Mouse (Mus musculus): ENCODE results near the gene Mrpl34. TPM values are rescaled to one million over a fixed set of nuclear protein-coding genes. Genes with fewer than 3 reads are reported as not detected.

Mrpl34 gene
- polyA plus RNA-seq, 1 experiment from 2014 or later, result 222 TPM

GRCm38 (mm10) chr8:71483932-71484331, 19.2 kb downstream of the Mrpl34 start:
- Histone ChIP-seq H3K27me3 (0 out of 2 replicates have a peak, but pooled peaks cover 7% of the 10 kb centered on the region), H3K27ac (no peak overlapping the region), H3K9me3 (no peaks in the 10 kb centered on the region), H3K4me2 (no peak overlapping the region), H3K9ac (peak overlapping the region; percentile 99; the same call in 1 of the 2 replicates), H3K36me3 (peaks cover 59% of the 10 kb centered on the region), H3K4me3 (peak overlapping the region; percentile 9; the same call in 1 of the 2 replicates), H3K4me1 (replicated peaks) (peaks cover 67% of the 10 kb centered on the region)
- 49% methylated on average over 8 of the region's 8 CpGs for WGBS
- ATAC-seq (ENCODE audit: low FRiP score), result no peak

GRCm38 (mm10) chr8:71484736-71485135, 20.0 kb downstream of the Mrpl34 start:
- ATAC-seq (ENCODE audit: low FRiP score), result no peak
- H3K36me3 ChIP-seq, result peaks cover 51% of the 10 kb centered on the region
- H3K27me3 ChIP-seq, result 0 out of 2 replicates have a peak, but pooled peaks cover 7% of the 10 kb centered on the region
- peaks cover 75% of the 10 kb centered on the region for H3K4me1 ChIP-seq (replicated peaks)
- H3K4me2 ChIP-seq, result peak overlapping the region; percentile 73
- H3K9ac ChIP-seq, result peak overlapping the region; percentile 99
- H3K4me3 ChIP-seq, result peak overlapping the region; percentile 88
- no peaks in the 10 kb centered on the region for H3K9me3 ChIP-seq
- WGBS, result 96% methylated on average over 19 of the region's 19 CpGs
- H3K27ac ChIP-seq, result no peak overlapping the region

- Histone ChIP-seq H3K4me2 (peak within 1 kb of the TSS; percentile 73), H3K4me1 (replicated peaks) (peaks cover 81% of the 10 kb centered on the region), H3K9me3 (no peaks in the 10 kb centered on the region), H3K9ac (peak within 1 kb of the TSS; percentile 99), H3K27me3 (0 out of 2 replicates have a peak, but pooled peaks cover 5% of the 10 kb centered on the region), H3K36me3 (peaks cover 50% of the 10 kb centered on the region), H3K4me3 (peak within 1 kb of the TSS; percentile 88), H3K27ac (peak within 1 kb of the TSS; percentile 89)
- WGBS, result 6% methylated on average over 56 of the region's 58 CpGs
- peak; percentile 81 for ATAC-seq (ENCODE audit: low FRiP score)
These were observed 20.7 kb downstream of the Mrpl34 start, which contains the start of gene Ano8 for GRCm38 (mm10) chr8:71485142-71486135. Gene Ano8, minus strand, starts transcription at chr8:71485963.

- H3K36me3 ChIP-seq, result peaks cover 50% of the 10 kb centered on the region
- H3K4me1 ChIP-seq (replicated peaks), result peaks cover 74% of the 10 kb centered on the region
- H3K9me3 ChIP-seq, result no peaks in the 10 kb centered on the region
- H3K4me2 ChIP-seq, result peak overlapping the region; percentile 73
- H3K27me3 ChIP-seq, result 0 out of 2 replicates have a peak, but pooled peaks cover 3% of the 10 kb centered on the region
- H3K9ac ChIP-seq, result peak overlapping the region; percentile 40; the same call in 1 of the 2 replicates
- ATAC-seq (ENCODE audit: low FRiP score), result no peak
- peak overlapping the region; percentile 88 for H3K4me3 ChIP-seq
- peak overlapping the region; percentile 89 for H3K27ac ChIP-seq
- 25% methylated on average over 7 of the region's 7 CpGs for WGBS
These were observed 21.4 kb downstream of the Mrpl34 start for GRCm38 (mm10) chr8:71486136-71486529.

DNA sequence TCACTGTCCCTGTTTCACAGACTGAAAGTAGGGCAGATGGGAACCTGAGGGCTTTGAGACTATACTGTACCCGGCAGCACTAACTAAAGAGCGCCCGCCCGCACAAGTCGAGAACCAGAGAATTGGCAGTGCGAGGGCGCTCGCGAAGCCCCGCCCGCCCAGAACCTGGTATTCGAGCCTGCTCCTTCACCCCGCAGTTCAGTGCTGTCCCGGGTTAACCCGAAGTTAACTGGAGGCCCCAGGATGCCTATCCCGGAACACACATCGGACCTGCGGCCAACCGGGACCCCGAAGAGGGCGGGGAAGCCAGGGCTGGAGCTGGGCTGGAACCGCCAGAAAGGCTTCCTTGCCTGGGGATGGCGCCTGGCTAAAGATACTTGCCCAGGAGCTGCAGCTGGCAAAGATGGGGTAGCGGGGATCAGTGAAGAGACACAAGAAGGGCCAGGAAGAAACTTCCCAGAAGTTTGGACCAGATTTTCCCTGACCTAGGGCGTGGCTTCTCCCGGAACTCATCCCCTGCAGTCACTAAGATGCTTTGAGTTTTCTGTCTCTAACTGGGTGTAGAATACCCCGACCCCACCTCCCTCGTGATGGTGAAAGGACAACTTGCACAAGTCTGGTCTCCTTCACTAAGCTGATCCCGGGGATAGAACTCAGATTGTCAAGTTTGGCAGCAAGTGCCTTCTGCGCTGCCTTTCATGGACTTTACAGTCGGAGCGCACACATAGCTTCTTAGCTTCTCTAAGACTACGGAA, 23.1 kb downstream of the Mrpl34 start, which contains the start of gene Gtpbp3:
TSS of gene Gtpbp3 (plus strand) at position 413 of the 755 bp plus-strand sequence.
- Histone ChIP-seq H3K9me3 (no peaks in the 10 kb centered on the region), H3K4me3 (peak within 1 kb of the TSS; percentile 82), H3K27ac (peak within 1 kb of the TSS; percentile 58), H3K4me2 (peak within 1 kb of the TSS; percentile 100), H3K36me3 (peaks cover 48% of the 10 kb centered on the region), H3K4me1 (replicated peaks) (peaks cover 58% of the 10 kb centered on the region), H3K27me3 (no peaks in the 10 kb centered on the region), H3K9ac (peak within 1 kb of the TSS; percentile 83)
- under 1% methylated on average over 33 of the region's 33 CpGs for WGBS
- ATAC-seq (ENCODE audit: low FRiP score), result peak; percentile 9; the same call in 1 of the 2 replicates

DNA sequence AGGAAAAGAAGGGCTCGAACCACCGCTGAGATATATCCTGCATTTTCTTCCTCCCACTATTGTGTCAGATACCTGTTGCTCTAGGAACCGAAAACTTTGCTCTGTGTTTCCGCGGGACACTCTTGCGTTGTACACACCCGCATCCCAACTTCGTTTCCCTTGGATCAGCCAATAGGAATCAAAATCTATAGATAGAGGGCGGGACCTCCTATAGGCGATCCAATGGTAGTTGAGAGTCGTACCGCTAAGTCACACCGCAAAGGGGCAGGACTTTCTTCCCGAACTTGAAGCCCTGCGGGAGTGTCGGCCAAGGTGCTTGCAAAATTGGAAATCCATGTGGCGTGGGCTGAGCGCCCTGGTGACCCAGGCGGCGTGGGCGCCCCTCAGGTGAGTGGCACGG, 23.7 kb downstream of the Mrpl34 start:
- Histone ChIP-seq H3K4me3 (peak overlapping the region; percentile 82), H3K36me3 (peaks cover 47% of the 10 kb centered on the region), H3K9ac (peak overlapping the region; percentile 83), H3K27me3 (no peaks in the 10 kb centered on the region), H3K4me2 (peak overlapping the region; percentile 100), H3K4me1 (replicated peaks) (peaks cover 52% of the 10 kb centered on the region), H3K27ac (peak overlapping the region; percentile 58; the same call in 1 of the 2 replicates), H3K9me3 (no peaks in the 10 kb centered on the region)
- WGBS, result under 1% methylated on average over 22 of the region's 22 CpGs
- ATAC-seq (ENCODE audit: low FRiP score), result peak; percentile 74

DNA sequence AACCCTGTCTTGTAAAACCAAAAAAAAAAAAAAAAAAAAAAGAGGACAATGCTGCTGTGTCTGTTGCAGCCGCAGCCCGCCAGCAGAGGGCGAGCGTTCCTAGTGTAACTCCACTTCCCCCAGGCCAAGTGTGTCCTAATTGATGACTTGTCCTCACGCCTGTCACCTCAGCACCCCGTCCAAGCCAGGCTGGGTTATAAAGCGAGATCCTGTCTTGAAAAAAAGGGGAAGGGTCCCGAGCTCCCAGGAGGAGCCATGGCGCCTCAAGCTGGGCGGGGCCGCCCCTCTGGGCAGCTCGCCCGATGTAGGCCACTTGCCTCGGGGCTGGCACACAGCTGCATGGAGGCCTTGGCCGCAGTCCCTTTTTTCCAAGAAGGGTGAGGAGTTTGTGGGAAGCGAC, 30.3 kb downstream of the Mrpl34 start:
- Histone ChIP-seq H3K4me1 (replicated peaks) (peaks cover 32% of the 10 kb centered on the region), H3K4me2 (no peak overlapping the region), H3K27ac (0 out of 2 replicates have a peak overlapping the region, but pooled peaks have one; percentile 13), H3K9me3 (no peaks in the 10 kb centered on the region), H3K9ac (no peak overlapping the region), H3K4me3 (no peak overlapping the region), H3K36me3 (peaks cover 38% of the 10 kb centered on the region), H3K27me3 (peaks cover 3% of the 10 kb centered on the region; the same call in 1 of the 2 replicates)
- 18% methylated on average over 16 of the region's 16 CpGs for WGBS
- ATAC-seq (ENCODE audit: low FRiP score), result peak; percentile 58

GRCm38 (mm10) chr8:71495811-71496210, 31.1 kb downstream of the Mrpl34 start:
- WGBS, result 97% methylated on average over 5 of the region's 5 CpGs
- no peak overlapping the region for H3K4me2 ChIP-seq

DNA sequence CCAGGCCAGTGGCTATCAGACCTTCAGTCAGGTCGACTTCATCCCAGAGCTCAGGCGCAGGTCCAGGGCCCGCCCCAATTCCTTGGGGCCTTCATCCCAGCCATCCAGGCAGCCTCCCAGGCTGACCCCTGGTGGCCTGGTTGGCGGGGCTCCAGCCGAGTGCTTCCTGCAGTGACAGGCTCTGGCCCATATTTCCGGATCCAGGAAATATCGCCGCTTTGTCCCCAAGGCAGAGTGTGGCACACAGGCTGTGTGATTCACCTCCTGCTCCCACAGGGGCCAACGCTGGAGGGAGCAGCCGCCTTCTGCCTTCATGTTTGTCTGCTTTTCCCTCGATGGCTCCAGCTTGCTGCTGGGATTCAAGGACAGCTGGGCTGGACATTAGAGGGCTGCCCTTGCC, 31.7 kb downstream of the Mrpl34 start:
- Histone ChIP-seq H3K36me3 (peaks cover 23% of the 10 kb centered on the region), H3K27ac (peak overlapping the region; percentile 18; the same call in 1 of the 2 replicates), H3K9ac (peak overlapping the region; percentile 9; the same call in 1 of the 2 replicates), H3K9me3 (no peaks in the 10 kb centered on the region), H3K4me1 (replicated peaks) (peaks cover 29% of the 10 kb centered on the region), H3K27me3 (peaks cover 3% of the 10 kb centered on the region; the same call in 1 of the 2 replicates), H3K4me2 (no peak overlapping the region), H3K4me3 (no peak overlapping the region)
- ATAC-seq (ENCODE audit: low FRiP score), result no peak
- WGBS, result 47% methylated on average over 11 of the region's 11 CpGs

More at GRCm38 (mm10) chr8:71495811-71496210, 31.1 kb downstream of the Mrpl34 start:
- Histone ChIP-seq H3K4me3 (no peak overlapping the region), H3K27me3 (peaks cover 3% of the 10 kb centered on the region; the same call in 1 of the 2 replicates), H3K4me1 (replicated peaks) (peaks cover 29% of the 10 kb centered on the region), H3K9me3 (no peaks in the 10 kb centered on the region), H3K36me3 (peaks cover 30% of the 10 kb centered on the region), H3K27ac (peak overlapping the region; percentile 18; the same call in 1 of the 2 replicates), H3K9ac (peak overlapping the region; percentile 46)
- no peak for ATAC-seq (ENCODE audit: low FRiP score)

GRCm38 (mm10) chr8:71497077-71497645, 32.4 kb downstream of the Mrpl34 start:
- H3K27me3 ChIP-seq, result peaks cover 3% of the 10 kb centered on the region; the same call in 1 of the 2 replicates
- H3K4me1 ChIP-seq (replicated peaks), result peaks cover 29% of the 10 kb centered on the region
- peak overlapping the region; percentile 18; the same call in 1 of the 2 replicates for H3K27ac ChIP-seq
- 93% methylated on average over 1 of the region's 1 CpGs for WGBS
- no peaks in the 10 kb centered on the region for H3K9me3 ChIP-seq
- H3K4me3 ChIP-seq, result no peak overlapping the region
- H3K9ac ChIP-seq, result no peak overlapping the region
- H3K36me3 ChIP-seq, result peaks cover 18% of the 10 kb centered on the region
- no peak overlapping the region for H3K4me2 ChIP-seq
- no peak for ATAC-seq (ENCODE audit: low FRiP score)

DNA sequence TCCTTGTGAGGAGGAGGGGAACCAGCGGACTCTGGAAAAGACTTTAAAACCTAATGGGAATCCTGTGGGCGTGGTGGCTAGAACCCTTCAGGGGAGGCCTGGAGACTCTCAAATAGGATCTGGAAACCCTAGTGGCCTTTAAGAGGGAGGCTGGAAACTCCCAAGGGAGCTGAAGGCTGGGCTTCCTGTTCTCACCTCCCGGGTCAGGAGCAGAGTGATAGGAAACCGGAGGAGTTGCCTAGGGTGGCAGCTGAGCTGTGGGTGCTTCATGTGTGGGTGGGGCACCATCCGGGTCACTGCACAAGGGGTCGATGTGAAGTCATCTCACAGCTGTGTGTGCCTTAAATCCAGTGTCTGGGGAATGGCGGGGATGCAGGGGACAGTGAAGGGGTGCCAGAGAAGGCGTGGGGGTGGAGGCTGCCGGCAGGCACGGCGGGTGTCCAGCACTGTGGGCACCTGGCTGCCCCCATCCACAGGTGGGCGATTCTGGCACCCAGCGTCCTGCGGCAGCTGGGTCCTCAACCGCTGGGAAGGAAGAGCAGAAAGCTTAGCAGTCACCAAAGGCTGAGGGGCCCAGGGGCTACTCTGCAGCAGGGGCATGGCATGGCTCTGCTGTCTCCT, 33.2 kb downstream of the Mrpl34 start:
- peaks cover 10% of the 10 kb centered on the region for H3K36me3 ChIP-seq
- 28% methylated on average over 15 of the region's 15 CpGs for WGBS
- peaks cover 29% of the 10 kb centered on the region for H3K4me1 ChIP-seq (replicated peaks)
- no peak overlapping the region for H3K4me2 ChIP-seq
- no peaks in the 10 kb centered on the region for H3K9me3 ChIP-seq
- H3K9ac ChIP-seq, result no peak overlapping the region
- no peak for ATAC-seq (ENCODE audit: low FRiP score)
- H3K4me3 ChIP-seq, result no peak overlapping the region
- H3K27ac ChIP-seq, result no peak overlapping the region
- H3K27me3 ChIP-seq, result peaks cover 3% of the 10 kb centered on the region; the same call in 1 of the 2 replicates

Data from hindbrain, embryonic 13.5 days (tissue).